Mouse (Mus musculus) forelimb bud, embryonic 11.5 days (tissue): ENCODE measurements around the gene Wnt10b.

Experiments
- DNase-seq: peaks from one replicate; pipeline ENCODE4 v3.0.0-alpha.2; 2012; ENCODE audit warnings: low read depth, low spot score

Wnt10b gene

DNA sequence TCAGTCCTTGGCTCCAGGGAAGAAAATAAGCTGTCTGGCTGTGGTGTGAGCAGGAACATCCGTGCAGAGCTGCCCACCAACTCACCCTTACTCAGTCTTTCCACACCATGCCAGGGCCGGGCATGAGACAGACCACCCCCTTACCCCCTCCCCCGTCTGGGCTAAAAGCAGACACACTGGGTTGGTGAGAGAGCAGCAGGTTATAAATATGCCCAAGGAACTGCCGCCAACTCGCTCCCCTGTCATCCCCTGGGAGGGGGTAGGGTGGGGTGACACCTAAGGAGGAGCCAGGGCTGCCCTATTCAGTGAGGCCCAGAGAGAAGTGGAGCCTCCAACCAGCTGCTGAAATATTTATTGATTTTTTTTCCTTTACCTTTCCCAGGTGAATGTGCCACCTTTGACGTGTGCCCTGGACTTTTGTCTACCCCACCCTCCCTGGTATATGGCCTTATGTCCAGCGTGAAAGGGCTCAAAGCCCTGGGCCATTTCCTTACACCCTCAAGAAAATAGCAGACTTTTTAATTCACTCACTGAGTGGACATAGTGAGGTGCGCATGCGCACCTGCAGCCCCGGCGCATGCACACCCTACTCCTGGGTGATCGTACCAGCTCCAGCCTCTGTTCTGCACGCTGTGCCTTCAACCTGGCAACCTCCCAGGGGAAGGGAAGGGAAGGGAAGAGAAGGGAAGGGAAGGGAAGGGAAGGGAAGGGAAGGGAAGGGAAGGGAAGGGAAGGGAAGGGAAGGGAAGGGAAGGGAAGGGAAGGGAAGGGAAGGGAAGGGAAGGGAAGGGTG is 19.0 kb upstream of the Wnt10b start:
- no peak for DNase-seq

DNA sequence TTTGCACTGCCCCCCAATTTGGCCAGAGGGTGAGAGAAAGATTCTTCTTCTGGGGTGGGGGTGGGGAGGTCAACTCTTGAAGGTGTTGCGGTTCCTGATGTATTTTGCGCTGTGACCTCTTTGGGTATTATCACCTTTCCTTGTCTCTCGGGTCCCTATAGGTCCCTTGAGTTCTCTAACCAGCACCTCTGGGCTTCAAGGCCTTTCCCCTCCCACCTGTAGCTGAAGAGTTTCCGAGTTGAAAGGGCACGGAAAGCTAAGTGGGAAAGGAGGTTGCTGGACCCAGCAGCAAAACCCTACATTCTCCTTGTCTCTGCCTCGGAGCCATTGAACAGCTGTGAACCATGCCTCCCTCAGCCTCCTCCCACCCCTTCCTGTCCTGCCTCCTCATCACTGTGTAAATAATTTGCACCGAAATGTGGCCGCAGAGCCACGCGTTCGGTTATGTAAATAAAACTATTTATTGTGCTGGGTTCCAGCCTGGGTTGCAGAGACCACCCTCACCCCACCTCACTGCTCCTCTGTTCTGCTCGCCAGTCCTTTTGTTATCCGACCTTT is 15.3 kb upstream of the Wnt10b start:
- no peak for DNase-seq

DNA sequence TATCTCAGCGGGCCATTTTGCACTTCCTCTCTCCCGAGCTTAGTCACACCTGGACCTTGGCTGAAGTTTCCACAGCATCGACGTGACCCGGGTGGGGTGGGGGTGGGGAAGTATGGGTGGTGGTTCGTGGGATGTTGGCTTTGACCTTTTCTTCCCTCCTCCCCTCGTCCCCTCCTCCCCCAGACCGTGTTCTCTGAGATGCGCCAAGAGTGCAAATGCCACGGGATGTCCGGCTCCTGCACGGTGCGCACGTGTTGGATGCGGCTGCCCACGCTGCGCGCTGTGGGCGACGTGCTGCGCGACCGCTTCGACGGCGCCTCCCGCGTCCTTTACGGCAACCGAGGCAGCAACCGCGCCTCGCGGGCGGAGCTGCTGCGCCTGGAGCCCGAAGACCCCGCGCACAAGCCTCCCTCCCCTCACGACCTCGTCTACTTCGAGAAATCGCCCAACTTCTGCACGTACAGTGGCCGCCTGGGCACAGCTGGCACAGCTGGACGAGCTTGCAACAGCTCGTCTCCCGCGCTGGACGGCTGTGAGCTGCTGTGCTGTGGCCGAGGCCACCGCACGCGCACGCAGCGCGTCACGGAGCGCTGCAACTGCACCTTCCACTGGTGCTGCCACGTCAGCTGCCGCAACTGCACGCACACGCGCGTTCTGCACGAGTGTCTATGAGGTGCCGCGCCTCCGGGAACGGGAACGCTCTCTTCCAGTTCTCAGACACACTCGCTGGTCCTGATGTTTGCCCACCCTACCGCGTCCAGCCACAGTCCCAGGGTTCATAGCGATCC is 14.5 kb upstream of the Wnt10b start:
- DNase-seq = no peak

DNA sequence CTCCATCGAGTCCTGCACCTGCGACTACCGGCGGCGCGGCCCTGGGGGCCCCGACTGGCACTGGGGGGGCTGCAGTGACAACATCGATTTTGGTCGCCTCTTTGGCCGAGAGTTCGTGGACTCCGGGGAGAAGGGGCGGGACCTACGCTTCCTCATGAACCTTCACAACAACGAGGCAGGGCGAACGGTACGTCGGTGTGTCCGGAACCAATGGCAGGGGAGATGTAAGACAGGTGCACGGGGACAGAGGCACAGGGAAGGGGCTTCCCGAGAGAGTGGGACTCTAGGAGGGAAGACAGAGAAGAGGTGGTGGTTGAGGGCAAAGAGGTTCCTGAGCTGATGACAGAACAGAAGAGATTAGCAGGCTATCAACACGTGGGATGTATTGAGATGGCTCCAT is 13.8 kb upstream of the Wnt10b start:
- DNase-seq = no peak

DNA sequence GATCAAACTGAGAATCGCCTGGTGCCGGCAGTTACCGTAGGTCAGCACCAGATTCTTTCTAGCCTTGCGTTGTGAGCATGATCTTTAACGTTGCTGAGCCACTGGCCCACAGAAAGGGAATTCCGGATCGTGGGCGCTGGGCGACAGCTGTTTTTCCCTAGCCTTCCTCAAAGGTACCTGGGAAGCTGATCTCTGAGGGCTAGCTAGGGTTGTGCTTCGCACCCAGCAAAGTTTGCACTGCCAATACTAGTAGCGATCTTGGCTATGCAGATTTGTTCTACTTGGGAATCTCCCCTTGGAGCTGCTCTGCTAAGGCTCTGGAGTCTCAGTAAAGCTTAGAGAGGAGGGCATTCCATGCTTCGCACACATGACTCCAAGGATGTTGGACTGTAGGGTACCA is 13.3 kb upstream of the Wnt10b start:
- DNase-seq = no peak

DNA sequence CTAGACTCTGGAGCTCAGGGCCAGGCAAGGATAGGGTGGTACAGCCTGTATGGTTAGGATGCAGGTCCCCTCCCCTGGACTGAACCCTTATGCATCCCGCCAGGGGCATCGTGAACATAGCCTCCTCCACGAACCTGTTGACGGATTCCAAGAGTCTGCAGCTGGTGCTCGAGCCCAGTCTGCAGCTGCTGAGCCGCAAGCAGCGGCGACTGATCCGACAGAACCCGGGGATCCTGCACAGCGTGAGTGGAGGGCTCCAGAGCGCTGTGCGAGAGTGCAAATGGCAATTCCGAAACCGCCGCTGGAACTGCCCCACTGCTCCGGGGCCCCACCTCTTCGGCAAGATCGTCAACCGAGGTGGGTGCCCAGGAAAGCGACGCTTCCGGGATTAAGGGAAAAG is 12.8 kb upstream of the Wnt10b start:
- no peak for DNase-seq

DNA sequence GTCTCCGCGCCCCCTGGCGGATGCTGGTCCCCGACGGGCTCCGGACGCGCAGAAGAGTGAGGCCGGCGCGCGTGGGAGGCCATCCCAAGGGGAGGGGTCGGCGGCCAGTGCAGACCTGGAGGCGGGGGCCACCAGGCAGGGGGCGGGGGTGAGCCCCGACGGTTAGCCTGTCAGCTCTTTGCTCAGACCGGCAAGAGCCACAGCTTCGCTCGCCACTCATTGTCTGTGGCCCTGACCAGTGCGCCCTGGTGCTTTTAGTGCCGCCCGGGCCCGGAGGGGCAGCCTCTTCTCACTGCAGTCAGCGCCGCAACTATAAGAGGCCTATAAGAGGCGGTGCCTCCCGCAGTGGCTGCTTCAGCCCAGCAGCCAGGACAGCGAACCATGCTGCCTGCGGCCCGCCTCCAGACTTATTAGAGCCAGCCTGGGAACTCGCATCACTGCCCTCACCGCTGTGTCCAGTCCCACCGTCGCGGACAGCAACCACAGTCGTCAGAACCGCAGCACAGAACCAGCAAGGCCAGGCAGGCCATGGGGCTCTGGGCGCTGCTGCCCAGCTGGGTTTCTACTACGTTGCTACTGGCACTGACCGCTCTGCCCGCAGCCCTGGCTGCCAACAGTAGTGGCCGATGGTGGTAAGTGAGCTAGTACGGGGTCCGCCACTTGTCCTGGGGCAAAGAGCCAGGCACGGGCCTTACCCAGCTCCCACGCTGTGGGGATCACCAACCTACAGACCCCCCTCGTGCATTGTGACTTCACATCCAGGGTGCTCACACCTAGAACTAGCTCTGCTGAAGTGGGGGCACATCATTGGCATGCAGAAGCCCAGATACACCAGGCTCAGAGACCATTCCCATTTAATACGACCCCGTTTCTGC is 11.9 kb upstream of the Wnt10b start, which contains the start of gene Wnt1:
Gene Wnt1, plus strand, starts transcription at position 197 of the 875 bp plus-strand sequence.
- DNase-seq = no peak

DNA sequence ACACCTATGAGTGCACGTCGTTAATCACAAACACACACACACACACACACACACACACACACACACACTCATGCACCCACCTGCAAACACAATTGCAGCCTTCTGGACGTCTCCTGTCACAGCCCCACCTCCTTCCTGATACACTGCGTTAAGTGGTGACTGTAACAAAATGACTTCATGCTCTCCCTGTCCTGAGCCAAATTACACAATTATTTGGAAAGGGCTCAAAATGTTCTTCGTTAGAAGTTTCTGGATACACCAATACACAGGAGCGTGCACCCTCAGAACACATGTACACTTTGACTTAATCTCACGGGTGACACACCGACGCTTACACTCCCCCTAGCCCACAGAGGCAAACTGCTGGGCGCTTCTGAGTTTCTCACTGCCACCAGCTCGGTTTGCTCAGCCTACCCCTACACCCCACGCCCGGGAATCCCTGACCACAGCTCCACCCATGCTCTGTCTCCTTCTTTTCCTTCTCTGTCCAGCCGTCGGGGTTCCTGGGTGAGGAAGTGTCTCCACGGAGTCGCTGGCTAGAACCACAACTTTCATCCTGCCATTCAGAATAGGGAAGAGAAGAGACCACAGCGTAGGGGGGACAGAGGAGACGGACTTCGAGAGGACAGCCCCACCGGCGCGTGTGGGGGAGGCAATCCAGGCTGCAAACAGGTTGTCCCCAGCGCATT is 11.2 kb upstream of the Wnt10b start:
- no peak for DNase-seq

DNA sequence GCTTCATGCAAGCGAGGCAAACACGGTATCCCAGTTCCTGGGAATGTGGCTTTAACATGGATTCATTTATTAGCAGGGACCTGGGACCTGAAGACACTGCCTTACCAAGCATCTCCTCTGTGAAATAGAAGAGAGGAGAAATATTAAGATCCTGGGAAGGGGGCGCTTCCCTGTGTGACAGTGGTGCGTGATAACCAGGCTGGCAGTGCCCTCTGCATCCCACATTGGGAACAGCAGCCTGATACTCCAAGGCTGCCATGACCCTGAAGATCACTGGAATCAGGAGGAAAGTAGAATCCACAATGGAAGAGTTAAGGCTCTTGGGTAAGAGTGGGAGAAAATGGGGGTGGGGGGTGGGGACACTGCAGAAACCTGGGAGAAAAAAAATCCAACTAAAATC is 10.0 kb upstream of the Wnt10b start:
- DNase-seq = no peak

DNA sequence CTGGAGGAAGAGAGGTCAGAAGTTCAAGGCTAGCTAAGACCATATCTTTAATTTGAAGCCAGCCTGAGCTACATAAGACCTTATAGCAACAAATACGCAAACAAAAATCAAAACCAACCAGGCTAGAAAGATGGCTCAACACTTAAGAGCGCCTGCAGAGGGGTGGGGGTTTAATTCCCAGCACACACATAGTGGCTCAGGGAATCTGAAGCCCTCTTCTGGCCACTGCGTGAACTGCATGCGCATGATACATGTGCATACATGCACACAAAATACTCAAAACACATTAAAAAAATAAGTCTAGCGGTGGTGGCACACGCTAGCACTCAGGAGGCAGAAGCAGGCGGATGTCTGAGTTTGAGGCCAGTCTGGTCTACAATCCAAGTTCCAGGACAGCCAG is 7.8 kb upstream of the Wnt10b start:
- DNase-seq = no peak

DNA sequence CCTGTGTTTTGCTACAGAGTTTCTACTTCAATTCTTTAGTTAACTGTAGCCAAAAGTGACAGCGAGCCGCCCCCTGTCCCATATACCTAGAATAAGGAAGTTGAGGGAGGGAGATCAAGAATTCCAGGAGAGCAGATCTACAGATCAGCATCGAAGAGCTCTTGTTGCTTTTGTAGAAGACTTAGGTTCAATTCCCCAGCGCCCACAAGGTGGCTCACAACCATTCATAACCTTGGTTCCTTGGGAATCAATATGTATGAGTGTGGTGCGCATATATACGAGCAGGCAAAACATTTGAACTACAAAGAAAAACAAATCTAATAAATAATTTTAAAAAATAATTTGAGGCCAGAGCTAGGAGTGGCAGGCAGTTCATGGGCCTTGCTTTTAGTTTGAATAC is 3.2 kb upstream of the Wnt10b start:
- DNase-seq = no peak

DNA sequence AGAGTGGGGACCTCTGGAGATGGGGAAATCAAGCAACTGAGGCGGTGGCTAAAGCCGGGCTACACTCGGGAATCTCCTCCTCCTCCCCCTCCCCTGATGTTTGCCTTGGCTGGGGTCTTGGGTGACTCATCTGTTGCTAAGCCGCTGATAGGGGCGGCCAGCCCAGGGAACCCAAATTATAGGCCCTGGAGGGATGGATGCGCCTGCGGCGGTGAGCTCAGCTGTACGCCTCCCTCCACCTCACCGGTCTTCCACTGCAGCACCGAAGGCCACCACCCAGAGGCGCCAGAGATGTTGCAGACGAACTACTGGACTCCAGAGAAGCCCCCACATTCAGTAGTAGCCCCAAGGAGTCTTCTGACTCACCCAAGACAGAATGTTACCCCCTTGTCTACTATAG is 2.6 kb upstream of the Wnt10b start:
- no peak for DNase-seq

DNA sequence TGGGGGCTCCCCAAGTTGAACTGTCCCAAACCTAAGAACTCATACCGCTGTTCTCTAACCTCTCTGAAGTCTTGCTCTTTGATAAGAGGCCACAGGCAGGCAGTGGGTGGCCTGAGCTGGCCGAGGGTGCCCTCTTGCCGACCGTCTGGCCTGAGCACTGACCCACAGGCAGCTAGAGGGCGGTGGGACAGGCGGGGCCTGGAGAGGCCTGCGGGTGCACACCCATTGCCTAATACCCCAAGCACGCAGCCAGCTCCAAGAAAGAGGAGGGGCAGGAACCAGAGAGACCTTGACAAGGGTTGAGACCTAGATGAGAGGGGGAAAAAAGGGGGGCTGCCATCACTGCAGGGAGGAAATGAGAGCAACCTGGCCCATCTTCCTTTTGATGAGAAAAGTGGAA is 2.1 kb upstream of the Wnt10b start:
- no peak for DNase-seq

DNA sequence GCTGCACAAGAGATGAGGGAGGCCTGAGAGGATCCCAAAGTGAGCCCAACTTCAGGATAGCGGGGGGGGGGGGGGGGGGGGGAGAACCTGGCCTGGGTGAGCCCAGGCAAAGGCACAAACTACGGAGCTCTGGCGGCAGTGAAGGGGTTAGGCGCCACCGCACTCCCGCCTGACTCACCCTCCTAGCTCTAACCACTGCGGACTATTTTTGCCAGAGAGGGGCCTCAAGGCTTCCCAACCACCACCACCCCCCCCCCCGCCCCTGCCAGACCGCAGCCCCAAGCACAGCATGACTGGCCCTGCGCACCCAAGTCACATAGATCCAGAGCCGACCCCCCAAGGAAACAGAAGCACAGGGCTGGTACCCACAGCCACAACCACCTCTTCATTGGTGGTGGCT is 856 bp upstream of the Wnt10b start:
- DNase-seq = no peak

DNA sequence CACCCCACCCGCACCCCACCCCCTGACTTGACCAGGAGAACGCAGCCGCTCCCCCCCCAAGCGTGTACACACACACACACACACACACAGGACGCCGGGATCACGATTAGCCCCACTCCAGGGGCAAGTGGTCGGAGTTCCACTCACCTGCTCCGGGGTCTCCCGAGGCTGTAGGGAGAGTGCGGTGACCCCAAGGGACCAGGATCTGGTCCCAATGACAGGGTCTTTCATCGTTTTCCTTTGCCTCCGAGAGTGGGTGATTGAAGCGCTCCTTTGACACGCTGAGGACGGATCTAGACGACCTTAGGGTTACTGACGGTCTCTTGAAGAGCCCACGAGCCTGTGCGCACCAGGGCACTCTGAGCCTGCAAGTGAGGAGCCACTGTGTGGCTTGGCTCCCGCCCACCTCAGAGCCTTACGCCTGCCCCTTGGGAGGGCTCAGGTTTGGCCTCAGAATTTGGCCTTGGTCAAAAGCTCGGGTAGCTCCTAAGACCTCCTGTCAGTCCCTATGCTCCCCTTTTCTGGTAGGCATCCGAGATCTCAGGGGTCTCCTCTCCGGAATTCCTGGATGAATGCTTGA is 331 bp upstream of the Wnt10b start:
- DNase-seq = no peak

DNA sequence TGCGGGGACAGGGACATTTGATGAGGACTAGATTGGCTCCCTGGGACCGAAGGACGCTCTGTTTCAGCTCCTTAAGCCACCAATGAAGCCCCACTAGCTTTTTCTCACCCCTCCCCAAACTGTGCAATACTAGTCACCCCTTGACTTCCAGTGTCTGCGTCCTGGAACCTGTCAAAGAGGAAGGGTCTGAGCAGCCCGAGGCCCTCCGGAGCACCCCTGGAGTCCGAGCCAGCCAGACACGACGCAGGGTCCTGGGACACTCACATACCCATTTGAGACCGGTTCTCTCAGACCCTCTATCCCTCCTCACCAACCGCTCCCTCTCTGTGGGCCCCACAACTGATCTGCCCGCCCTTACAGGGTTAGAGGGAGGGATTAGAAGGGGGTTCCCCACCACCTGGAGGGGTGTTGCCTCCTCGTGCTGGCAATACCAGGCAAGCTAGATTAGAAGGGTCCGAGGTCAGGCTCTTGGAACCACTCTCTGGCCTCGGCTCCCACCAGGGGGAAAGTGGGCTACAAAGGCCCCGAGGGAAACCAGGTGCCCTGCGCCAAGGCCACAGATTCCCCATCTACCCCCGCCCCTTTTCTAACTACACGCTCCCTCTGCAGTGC is 839 bp downstream of the Wnt10b start:
- DNase-seq = no peak

DNA sequence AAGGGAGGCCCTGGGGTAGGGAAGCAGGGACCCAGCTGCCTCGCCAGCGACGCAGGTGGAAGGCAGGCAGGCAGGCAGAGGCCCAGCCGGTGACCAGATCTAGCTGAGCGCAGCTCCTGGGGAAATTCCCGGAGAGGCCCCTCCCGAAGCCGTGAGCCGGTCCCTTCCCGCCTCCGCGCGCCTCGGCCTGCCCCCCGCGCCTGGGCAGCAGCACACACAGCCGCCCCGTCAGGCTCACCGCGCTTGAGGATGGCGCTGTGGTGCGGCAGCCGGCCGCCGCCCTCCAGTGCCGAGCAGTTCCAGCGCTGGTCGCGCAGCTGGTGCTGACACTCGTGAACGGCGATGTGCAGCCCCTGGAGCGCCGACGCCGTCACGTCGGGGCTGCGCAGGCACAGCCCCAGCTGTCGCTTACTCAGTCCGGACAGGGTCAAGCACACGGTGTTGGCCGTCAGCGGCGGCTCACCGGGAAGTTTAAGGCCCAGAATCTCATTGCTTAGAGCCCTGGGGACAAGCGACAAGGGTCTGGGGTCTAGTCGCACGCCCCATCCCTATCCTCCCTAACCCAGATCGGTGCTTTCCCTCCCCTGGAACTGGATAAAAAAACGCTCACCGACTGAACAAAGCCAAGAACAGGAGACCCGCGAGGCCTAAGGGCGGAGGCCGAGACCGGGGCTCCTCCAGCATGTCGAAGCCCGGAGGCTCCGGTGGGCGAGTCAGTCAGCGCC is 1.5 kb downstream of the Wnt10b start:
- no peak for DNase-seq

DNA sequence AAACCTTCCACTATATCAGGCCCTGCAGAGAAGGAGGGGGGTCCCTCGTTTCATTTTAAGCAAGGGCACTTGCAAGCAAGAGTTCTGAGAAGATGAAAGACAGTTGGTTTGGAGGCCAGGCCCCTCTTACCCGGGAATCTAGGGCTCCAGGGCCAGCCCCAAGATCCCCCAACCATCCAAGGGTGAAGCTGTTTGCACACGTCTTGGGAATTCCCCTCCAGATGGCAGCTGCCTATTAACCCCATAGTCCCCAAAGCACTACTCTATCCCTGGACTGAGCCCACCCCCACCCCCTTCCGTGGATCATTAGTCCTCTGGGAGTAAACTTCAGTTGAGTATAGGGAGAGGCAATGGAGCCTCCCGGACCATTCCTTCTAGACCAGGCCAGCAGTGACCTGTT is 2.4 kb downstream of the Wnt10b start:
- DNase-seq = no peak

DNA sequence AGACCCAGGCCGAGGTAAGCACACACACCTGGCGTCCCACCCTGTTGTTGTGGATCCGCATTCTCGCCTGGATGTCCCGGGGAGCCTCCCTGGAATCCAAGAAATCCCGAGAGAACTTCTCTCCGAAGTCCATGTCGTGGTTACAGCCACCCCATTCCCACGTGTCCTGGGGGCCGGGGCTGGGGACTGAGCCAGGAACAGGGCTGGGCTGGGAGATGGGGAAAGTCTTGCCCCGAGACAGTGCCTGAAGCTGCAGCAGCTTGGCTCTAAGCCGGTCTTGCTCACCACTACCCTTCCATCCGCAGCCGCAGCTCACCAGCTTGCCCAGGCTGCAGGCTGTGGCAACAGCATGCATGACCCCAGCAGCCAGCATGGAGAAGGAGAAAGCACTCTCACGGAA is 3.9 kb downstream of the Wnt10b start:
- DNase-seq = no peak
